Comparison of ENCODE assay signal across 45 mouse cellular contexts in the genomic region with DNA sequence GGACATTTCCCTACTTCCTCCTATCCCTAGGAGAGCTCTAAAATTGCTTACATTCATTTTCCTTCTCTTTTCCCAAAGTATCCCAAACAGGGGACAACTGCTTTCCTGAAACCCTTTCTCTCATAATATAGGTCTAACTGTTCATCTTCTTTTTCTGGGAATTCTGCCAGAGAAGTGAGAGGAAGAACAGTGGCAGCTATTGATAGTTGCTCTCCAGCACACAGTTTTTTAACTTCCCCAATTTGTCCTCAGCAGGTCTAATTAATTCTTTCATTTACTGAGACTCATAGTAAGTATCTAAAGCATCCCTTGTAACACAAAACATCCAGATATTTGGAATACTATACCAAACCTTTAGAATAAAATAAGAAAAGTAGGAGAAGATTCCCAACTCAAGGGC. TPM values are rescaled to one million over a fixed set of nuclear protein-coding genes. Genes with fewer than 3 reads are reported as not detected.
"Had no signal": no experiment of that assay in that cellular context is flagged by ENCODE, and none has a peak within 500 bp of the region (broad histone marks: within the 10 kb centered on the region; RNA-seq: fewer than 3 reads in every experiment).

No protein-coding gene starts in this region.

- ATAC-seq: liver, embryonic 12.5 days; liver, postnatal 0 days; lung, postnatal 0 days; midbrain, embryonic 13.5 days; midbrain, embryonic 16.5 days had no signal

- DNase-seq: left cerebral cortex, postnatal 4 days; liver; liver, embryonic 13.5 days; liver, postnatal 0 days; lung, adult 18-20 months; lung, adult 2 months; lung, embryonic 14.5 days; lung, postnatal 10 days; lung, postnatal 14 days; lung, postnatal 36 days; lung, postnatal 4 days; midbrain, embryonic 14.5 days had no signal

- H3K9ac ChIP-seq: limb, embryonic 12.5 days; limb, embryonic 13.5 days; limb, embryonic 15.5 days; liver, embryonic 12.5 days; liver, embryonic 13.5 days; liver, embryonic 14.5 days; liver, embryonic 15.5 days; liver, postnatal 0 days; lung, embryonic 14.5 days; lung, embryonic 15.5 days; midbrain, embryonic 12.5 days; midbrain, embryonic 13.5 days; neural tube, embryonic 12.5 days had no signal

- H3K27ac ChIP-seq: limb, embryonic 10.5 days; limb, embryonic 12.5 days; limb, embryonic 13.5 days; limb, embryonic 15.5 days; liver, embryonic 12.5 days; liver, embryonic 13.5 days; liver, embryonic 14.5 days; liver, embryonic 15.5 days; lung, embryonic 15.5 days; macrophage; midbrain, embryonic 10.5 days; midbrain, embryonic 12.5 days; midbrain, embryonic 13.5 days; neural tube, embryonic 12.5 days had no signal

- H3K4me1 ChIP-seq: limb, embryonic 10.5 days; limb, embryonic 12.5 days; limb, embryonic 13.5 days; limb, embryonic 15.5 days; liver, embryonic 12.5 days; liver, embryonic 13.5 days; liver, embryonic 15.5 days; lung, embryonic 15.5 days; megakaryocyte, embryonic 14.5 days; midbrain, embryonic 10.5 days; midbrain, embryonic 12.5 days; midbrain, embryonic 13.5 days; neural tube, embryonic 12.5 days had no signal

- H3K4me2 ChIP-seq: limb, embryonic 12.5 days; limb, embryonic 13.5 days; limb, embryonic 15.5 days; liver, embryonic 11.5 days; liver, embryonic 12.5 days; liver, embryonic 13.5 days; liver, embryonic 15.5 days; lung, embryonic 14.5 days; lung, embryonic 15.5 days; midbrain, embryonic 11.5 days; midbrain, embryonic 12.5 days; midbrain, embryonic 13.5 days; neural tube, embryonic 12.5 days had no signal

- H3K27me3 ChIP-seq: limb, embryonic 12.5 days; limb, embryonic 13.5 days; limb, embryonic 15.5 days; liver, embryonic 12.5 days; liver, embryonic 13.5 days; liver, embryonic 15.5 days; lung, embryonic 15.5 days; megakaryocyte, embryonic 14.5 days; midbrain, embryonic 12.5 days; midbrain, embryonic 13.5 days; neural tube, embryonic 12.5 days had no signal

- H3K9me3 ChIP-seq: limb, embryonic 10.5 days; limb, embryonic 12.5 days; limb, embryonic 13.5 days; limb, embryonic 15.5 days; liver, embryonic 12.5 days; liver, embryonic 13.5 days; liver, embryonic 15.5 days; lung, embryonic 15.5 days; megakaryocyte, embryonic 14.5 days; midbrain, embryonic 10.5 days; midbrain, embryonic 12.5 days; midbrain, embryonic 13.5 days; neural tube, embryonic 12.5 days had no signal

- H3K36me3 ChIP-seq: limb, embryonic 10.5 days; limb, embryonic 12.5 days; limb, embryonic 13.5 days; limb, embryonic 15.5 days; liver, embryonic 12.5 days; liver, embryonic 13.5 days; liver, embryonic 15.5 days; lung, embryonic 15.5 days; midbrain, embryonic 10.5 days; midbrain, embryonic 12.5 days; midbrain, embryonic 13.5 days; neural tube, embryonic 12.5 days had no signal

- H3K4me3 ChIP-seq: limb, embryonic 10.5 days; limb, embryonic 12.5 days; limb, embryonic 13.5 days; limb, embryonic 15.5 days; liver, embryonic 12.5 days; liver, embryonic 13.5 days; liver, embryonic 15.5 days; lung, embryonic 15.5 days; megakaryocyte, embryonic 14.5 days; midbrain, embryonic 10.5 days; midbrain, embryonic 12.5 days; midbrain, embryonic 13.5 days; myocyte; neural tube, embryonic 12.5 days had no signal

RNA-seq across cellular contexts. Expression of gene Crisp1, which starts 53.7 kb away (rescaled TPM):
- total RNA-seq: left cerebral cortex, adult 8-10 months; left cerebral cortex, postnatal 14 days; left cerebral cortex, postnatal 25 days; left cerebral cortex, postnatal 36 days; left cerebral cortex, postnatal 4 days; liver, adult 2 months; megakaryocyte progenitor cell, adult 5-6 weeks; megakaryocyte, adult 5-6 weeks; megakaryocyte-erythroid progenitor cell, adult 5-6 weeks; midbrain, postnatal 0 days; monocyte, adult 5-6 weeks had no signal
- polyA plus RNA-seq: limb, embryonic 10.5 days; limb, embryonic 11.5 days; limb, embryonic 12.5 days; limb, embryonic 13.5 days; limb, embryonic 15.5 days; liver, adult 2 months; liver, embryonic 11.5 days; liver, embryonic 12.5 days; liver, embryonic 13.5 days; liver, embryonic 14.5 days; liver, embryonic 15.5 days; liver, embryonic 16.5 days; liver, postnatal 0 days; lung, embryonic 14.5 days; lung, embryonic 15.5 days; lung, embryonic 16.5 days; lung, postnatal 0 days; macrophage; midbrain, embryonic 10.5 days; midbrain, embryonic 11.5 days; midbrain, embryonic 12.5 days; midbrain, embryonic 13.5 days; midbrain, embryonic 14.5 days; midbrain, embryonic 16.5 days; myocyte; neural tube, embryonic 11.5 days; neural tube, embryonic 12.5 days had no signal
